Mouse (Mus musculus): ENCODE measurements around the gene Sgms1.

- TF ChIP-seq CTCF (IDR thresholded peaks at IDR 0.05) (no peak), POLR2A (IDR thresholded peaks at IDR 0.05; ENCODE audit: insufficient read depth, low read depth, low read length) (no peak), EP300 (IDR thresholded peaks at IDR 0.05; ENCODE audit: insufficient read depth, low read depth, low read length) (no peak)
Measured at GRCm38 (mm10) chr19:32222083-32222482, 167.4 kb downstream of the Sgms1 start.

Measured in heart, adult 2 months (tissue).